Mouse (Mus musculus): ENCODE results near the gene Babam2.

GRCm38 (mm10) chr5:32008401-32008800 lies 310.9 kb downstream of the Babam2 start:
- TF ChIP-seq CTCF (IDR thresholded peaks at IDR 0.05; ENCODE audit: low read depth, low read length) (no peak), POLR2A (IDR thresholded peaks at IDR 0.05; ENCODE audit: insufficient read depth, low read length) (no peak)
